Mouse (Mus musculus) kidney, postnatal 36 days (tissue): ENCODE measurements around the gene Cox7a2l.

Source experiments
- DNase-seq, 2 experiments: peaks; one replicate each; pipeline ENCODE4 v3.0.0; 2021 to 2022; ENCODE audit warnings: mixed read lengths in 2 of 2

The Cox7a2l gene

GRCm38 (mm10) chr17:83517280-83518015 is at the start of gene Cox7a2l:
Gene Cox7a2l, minus strand, starts transcription at chr17:83517330.
- no peak for DNase-seq

GRCm38 (mm10) chr17:83565506-83565905 is 48.4 kb upstream of the Cox7a2l start:
- no peak for DNase-seq

- no peak for DNase-seq
These were observed 47.1 kb upstream of the Cox7a2l start for GRCm38 (mm10) chr17:83564119-83564820.

GRCm38 (mm10) chr17:83563703-83564111 is 46.6 kb upstream of the Cox7a2l start:
- peak; percentile 46 to 85 for DNase-seq

- no peak for DNase-seq
These were observed 45.3 kb upstream of the Cox7a2l start for GRCm38 (mm10) chr17:83562153-83563010.

GRCm38 (mm10) chr17:83559081-83559480 is 42.0 kb upstream of the Cox7a2l start:
- DNase-seq = no peak

- DNase-seq = no peak
These were observed 38.7 kb upstream of the Cox7a2l start for GRCm38 (mm10) chr17:83555836-83556235.

- no peak for DNase-seq
These were observed 37.9 kb upstream of the Cox7a2l start for GRCm38 (mm10) chr17:83554997-83555396.

- peak in 1 of 2 experiments; percentile 42 for DNase-seq
These were observed 31.5 kb upstream of the Cox7a2l start for GRCm38 (mm10) chr17:83548501-83549233.

- no peak for DNase-seq
These were observed 30.0 kb upstream of the Cox7a2l start for GRCm38 (mm10) chr17:83547145-83547544.

GRCm38 (mm10) chr17:83545756-83546742 is 28.9 kb upstream of the Cox7a2l start:
- DNase-seq = no peak

- DNase-seq = no peak
These were observed 28.1 kb upstream of the Cox7a2l start for GRCm38 (mm10) chr17:83545259-83545658.

- no peak for DNase-seq
These were observed 25.3 kb upstream of the Cox7a2l start for GRCm38 (mm10) chr17:83542424-83542823.

GRCm38 (mm10) chr17:83539262-83540037 is 22.3 kb upstream of the Cox7a2l start:
- DNase-seq = no peak

GRCm38 (mm10) chr17:83538694-83539093 is 21.6 kb upstream of the Cox7a2l start:
- DNase-seq = no peak

- DNase-seq = no peak
These were observed 21.0 kb upstream of the Cox7a2l start for GRCm38 (mm10) chr17:83538141-83538540.

- no peak for DNase-seq
These were observed 16.0 kb upstream of the Cox7a2l start for GRCm38 (mm10) chr17:83533150-83533549.

- DNase-seq = peak; percentile 58 to 63
These were observed 10.7 kb upstream of the Cox7a2l start for GRCm38 (mm10) chr17:83527651-83528381.
